Comparison of ENCODE assay signal across 14 mouse cellular contexts in genomic region chr11:55234791-55235190, GRCm38 (mm10). TPM values are rescaled to one million over a fixed set of nuclear protein-coding genes. Genes with fewer than 3 reads are reported as not detected.
"Had no signal": no experiment of that assay in that cellular context is flagged by ENCODE, and none has a peak within 500 bp of the region (broad histone marks: within the 10 kb centered on the region; RNA-seq: fewer than 3 reads in every experiment).

No protein-coding gene starts in this region.

- DNase-seq: lung, adult 18-20 months; lung, embryonic 14.5 days; lung, postnatal 10 days; lung, postnatal 4 days; midbrain, embryonic 14.5 days; retina, postnatal 1 day; right cerebral cortex, adult 18-20 months; right cerebral cortex, postnatal 25 days; right cerebral cortex, postnatal 4 days; spleen, adult 18-20 months; thymus, adult 18-20 months; thymus, postnatal 14 days; thymus, postnatal 36 days had no signal

RNA-seq across cellular contexts. Expression of gene Slc36a2, which starts 49.9 kb away (rescaled TPM):
- total RNA-seq: megakaryocyte-erythroid progenitor cell, adult 5-6 weeks had no signal
